Mouse (Mus musculus): Measurements from ENCODE around the gene Arhgap10. TPM values are rescaled to one million over a fixed set of nuclear protein-coding genes. Genes with fewer than 3 reads are reported as not detected.

The Arhgap10 gene
- polyA plus RNA-seq, 1 experiment from 2014 or later = 20.7 TPM

DNA sequence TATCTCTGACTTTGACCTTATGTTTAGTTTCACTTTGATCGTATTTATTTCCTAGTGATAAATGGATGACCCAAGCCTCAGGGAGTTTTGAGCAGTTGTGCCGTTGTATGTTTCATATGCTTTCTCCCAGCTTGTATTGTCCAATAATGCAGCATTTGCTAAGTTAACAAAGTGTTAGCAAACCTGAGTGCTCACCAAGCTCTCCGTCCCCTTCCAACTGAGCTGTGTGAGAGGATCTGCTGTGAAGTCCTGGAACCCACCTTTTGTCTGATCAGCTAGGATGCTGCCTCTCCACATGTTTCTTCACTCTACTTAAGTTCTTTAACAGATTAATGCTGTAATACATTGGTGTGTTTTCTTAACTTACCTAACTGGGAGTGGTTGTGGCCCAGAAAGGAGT is 276.4 kb downstream of the Arhgap10 start:
- WGBS = 82% methylated on average over 3 of the region's 3 CpGs
- no peak overlapping the region for H3K27ac ChIP-seq (replicated peaks)
- H3K9me3 ChIP-seq = no peaks in the 10 kb centered on the region
- peaks cover 5% of the 10 kb centered on the region for H3K36me3 ChIP-seq
- H3K27me3 ChIP-seq (replicated peaks) = no peaks in the 10 kb centered on the region
- H3K4me3 ChIP-seq = no peak overlapping the region
- no peak overlapping the region for H3K9ac ChIP-seq
- H3K4me1 ChIP-seq = no peaks in the 10 kb centered on the region
- ATAC-seq (ENCODE audit: extremely low read depth, insufficient number of reproducible peaks, low FRiP score, low TSS enrichment) = no peak
- no peak overlapping the region for H3K4me2 ChIP-seq

DNA sequence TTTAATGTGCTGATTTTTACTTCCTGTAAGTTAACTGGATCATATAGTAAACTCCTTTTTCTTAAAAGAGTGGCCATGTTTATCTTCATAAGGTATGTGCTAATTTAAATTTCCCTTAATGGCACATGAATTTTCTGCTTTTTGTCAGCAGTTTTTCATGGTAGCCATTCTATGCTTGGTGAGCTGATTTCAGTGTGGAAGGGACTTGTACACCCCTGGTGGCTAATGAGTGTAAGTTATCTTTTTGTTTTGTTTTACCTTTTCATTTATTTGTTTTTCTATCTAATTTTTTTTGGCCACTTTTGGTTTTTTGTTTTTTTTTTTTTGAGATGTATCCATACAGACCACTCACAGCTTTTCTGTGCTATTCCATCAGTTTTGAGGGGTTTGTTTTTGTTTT is 278.3 kb downstream of the Arhgap10 start:
- ATAC-seq (ENCODE audit: extremely low read depth, insufficient number of reproducible peaks, low FRiP score, low TSS enrichment) = no peak
- no peaks in the 10 kb centered on the region for H3K27me3 ChIP-seq (replicated peaks)
- no peaks in the 10 kb centered on the region for H3K4me1 ChIP-seq
- no peak overlapping the region for H3K9ac ChIP-seq
- H3K36me3 ChIP-seq = no peaks in the 10 kb centered on the region
- no peak overlapping the region for H3K4me3 ChIP-seq
- no peak overlapping the region for H3K4me2 ChIP-seq
- H3K9me3 ChIP-seq = no peaks in the 10 kb centered on the region
- no peak overlapping the region for H3K27ac ChIP-seq (replicated peaks)

GRCm38 (mm10) chr8:77236701-77237100 is 281.1 kb downstream of the Arhgap10 start:
- ATAC-seq (ENCODE audit: extremely low read depth, insufficient number of reproducible peaks, low FRiP score, low TSS enrichment) = no peak
- H3K4me2 ChIP-seq = no peak overlapping the region
- H3K27me3 ChIP-seq (replicated peaks) = no peaks in the 10 kb centered on the region
- H3K9me3 ChIP-seq = no peaks in the 10 kb centered on the region
- no peak overlapping the region for H3K9ac ChIP-seq
- H3K4me1 ChIP-seq = peaks cover 20% of the 10 kb centered on the region
- H3K36me3 ChIP-seq = no peaks in the 10 kb centered on the region
- H3K27ac ChIP-seq (replicated peaks) = no peak overlapping the region
- H3K4me3 ChIP-seq = no peak overlapping the region
- WGBS = 74% methylated on average over 1 of the region's 1 CpGs

DNA sequence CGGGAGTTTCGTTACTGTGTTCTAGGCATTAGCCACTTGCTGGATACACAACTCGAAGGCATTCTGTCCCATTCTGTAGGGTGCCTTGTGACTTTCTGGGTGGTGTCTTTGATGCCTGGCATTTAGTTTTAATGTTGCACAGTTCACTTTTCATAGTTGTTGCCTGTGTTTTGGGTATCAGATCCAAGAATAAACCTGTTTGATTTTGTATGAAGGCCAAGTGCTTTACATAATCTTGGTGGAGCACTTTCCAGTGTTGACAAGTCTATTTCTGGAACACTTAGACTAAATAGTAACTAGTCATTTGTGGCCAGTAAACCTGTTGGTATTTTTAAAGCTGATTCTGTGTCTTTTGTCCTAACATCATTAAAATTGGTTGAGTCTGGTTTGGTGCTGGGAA is 285.3 kb downstream of the Arhgap10 start:
- peak overlapping the region; percentile 18; the same call in 1 of the 2 replicates for H3K4me2 ChIP-seq
- no peaks in the 10 kb centered on the region for H3K27me3 ChIP-seq (replicated peaks)
- H3K9ac ChIP-seq = no peak overlapping the region
- no peak for ATAC-seq (ENCODE audit: extremely low read depth, insufficient number of reproducible peaks, low FRiP score, low TSS enrichment)
- H3K9me3 ChIP-seq = no peaks in the 10 kb centered on the region
- H3K4me3 ChIP-seq = no peak overlapping the region
- H3K4me1 ChIP-seq = peaks cover 29% of the 10 kb centered on the region
- no peaks in the 10 kb centered on the region for H3K36me3 ChIP-seq
- 64% methylated on average over 3 of the region's 3 CpGs for WGBS
- peak overlapping the region; percentile 73 for H3K27ac ChIP-seq (replicated peaks)

DNA sequence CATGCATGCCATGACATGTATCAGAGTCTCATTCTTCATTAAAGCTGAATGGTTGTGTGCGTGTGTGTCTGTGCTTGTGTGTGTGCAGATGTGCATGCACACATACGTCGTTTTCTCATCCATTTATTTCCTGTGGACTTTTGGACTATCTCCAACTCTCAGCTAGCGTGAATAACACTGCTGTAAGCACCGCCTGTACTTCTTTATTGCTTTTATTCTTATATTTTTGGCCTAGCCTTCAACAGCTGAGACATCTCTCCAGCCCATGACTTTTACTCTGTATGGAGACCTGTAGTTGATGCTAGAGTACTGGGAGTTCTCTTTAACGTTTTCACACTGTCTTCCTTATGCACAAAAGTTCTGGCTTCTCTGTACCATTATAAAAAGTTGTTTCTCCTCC is 285.9 kb downstream of the Arhgap10 start:
- peak overlapping the region; percentile 73 for H3K27ac ChIP-seq (replicated peaks)
- no peak for ATAC-seq (ENCODE audit: extremely low read depth, insufficient number of reproducible peaks, low FRiP score, low TSS enrichment)

DNA sequence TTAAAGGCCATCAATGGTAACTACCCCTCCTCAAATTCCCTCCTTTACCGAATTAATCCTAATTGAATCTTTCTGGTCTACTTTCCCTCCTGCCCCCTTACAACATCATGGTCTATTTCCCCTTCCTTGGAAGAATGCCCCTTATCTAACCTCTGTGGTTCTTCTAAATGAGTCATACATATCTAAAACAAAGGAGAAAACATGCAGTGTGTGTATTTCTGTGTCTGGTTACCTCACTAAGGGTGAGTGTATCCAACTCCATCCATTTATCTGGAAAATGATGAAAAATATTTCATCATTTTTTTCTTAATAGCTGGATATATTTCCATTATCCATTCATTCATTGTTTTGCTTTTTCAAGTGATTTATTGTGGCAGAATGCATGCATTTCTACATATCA is 286.5 kb downstream of the Arhgap10 start:
- ATAC-seq (ENCODE audit: extremely low read depth, insufficient number of reproducible peaks, low FRiP score, low TSS enrichment) = no peak
- WGBS = 69% methylated on average over 1 of the region's 1 CpGs
- Histone ChIP-seq H3K4me3 (no peak overlapping the region), H3K9ac (no peak overlapping the region), H3K27me3 (replicated peaks) (no peaks in the 10 kb centered on the region), H3K4me1 (peaks cover 29% of the 10 kb centered on the region), H3K4me2 (no peak overlapping the region), H3K27ac (replicated peaks) (no peak overlapping the region), H3K9me3 (no peaks in the 10 kb centered on the region), H3K36me3 (no peaks in the 10 kb centered on the region)

More for the DNA sequence above, 285.9 kb downstream of the Arhgap10 start:
- no peak overlapping the region for H3K9ac ChIP-seq
- peak overlapping the region; percentile 18; the same call in 1 of the 2 replicates for H3K4me2 ChIP-seq
- no peaks in the 10 kb centered on the region for H3K9me3 ChIP-seq
- no peaks in the 10 kb centered on the region for H3K36me3 ChIP-seq
- no peak overlapping the region for H3K4me3 ChIP-seq
- no peaks in the 10 kb centered on the region for H3K27me3 ChIP-seq (replicated peaks)
- 55% methylated on average over 6 of the region's 6 CpGs for WGBS
- H3K4me1 ChIP-seq = peaks cover 29% of the 10 kb centered on the region

DNA sequence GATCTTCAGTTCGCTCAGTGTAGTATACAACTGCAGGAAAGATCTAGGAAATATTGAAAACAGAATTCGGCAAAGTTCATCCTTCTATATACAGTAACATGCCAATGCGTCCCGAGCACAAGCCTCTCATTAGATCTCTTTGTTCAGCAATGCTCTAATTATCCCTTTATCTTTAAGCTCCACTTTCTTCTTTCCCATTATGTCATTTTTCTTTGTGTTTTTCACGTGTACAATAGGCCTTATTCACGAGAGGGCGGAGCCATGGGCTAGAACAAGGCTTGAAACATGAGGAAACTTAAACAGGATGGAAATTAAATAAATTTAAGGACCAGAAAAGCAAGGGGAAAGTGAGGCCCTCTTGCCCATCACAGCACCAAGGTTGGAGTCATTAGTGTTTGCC is 289.1 kb downstream of the Arhgap10 start:
- H3K4me3 ChIP-seq = no peak overlapping the region
- ATAC-seq (ENCODE audit: extremely low read depth, insufficient number of reproducible peaks, low FRiP score, low TSS enrichment) = no peak
- H3K36me3 ChIP-seq = no peaks in the 10 kb centered on the region
- no peaks in the 10 kb centered on the region for H3K27me3 ChIP-seq (replicated peaks)
- 74% methylated on average over 7 of the region's 7 CpGs for WGBS
- H3K4me1 ChIP-seq = peaks cover 29% of the 10 kb centered on the region
- H3K9me3 ChIP-seq = no peaks in the 10 kb centered on the region
- no peak overlapping the region for H3K4me2 ChIP-seq
- no peak overlapping the region for H3K9ac ChIP-seq
- H3K27ac ChIP-seq (replicated peaks) = no peak overlapping the region

DNA sequence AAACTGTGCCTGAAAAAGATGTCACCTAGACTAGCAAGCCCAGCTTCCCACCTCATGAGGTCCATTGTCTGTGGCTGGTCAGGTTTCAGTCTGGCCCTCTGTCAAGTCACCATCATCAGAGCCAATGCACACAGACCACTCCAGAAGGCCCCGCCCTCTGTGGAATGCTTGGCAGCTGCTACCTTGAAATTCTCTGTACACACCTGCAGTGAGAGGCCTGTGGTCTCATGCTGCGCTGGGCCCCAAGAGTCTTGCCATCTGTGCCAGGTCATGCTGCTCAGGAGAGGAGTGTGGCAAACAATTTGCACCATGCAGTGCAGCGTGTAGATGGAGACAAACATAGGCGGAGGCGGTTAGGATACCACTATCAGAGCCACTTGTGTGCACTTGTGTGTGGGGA is 290.0 kb downstream of the Arhgap10 start:
- peaks cover 24% of the 10 kb centered on the region for H3K4me1 ChIP-seq
- no peaks in the 10 kb centered on the region for H3K9me3 ChIP-seq
- no peak for ATAC-seq (ENCODE audit: extremely low read depth, insufficient number of reproducible peaks, low FRiP score, low TSS enrichment)
- H3K4me2 ChIP-seq = no peak overlapping the region
- H3K9ac ChIP-seq = no peak overlapping the region
- no peak overlapping the region for H3K4me3 ChIP-seq
- no peak overlapping the region for H3K27ac ChIP-seq (replicated peaks)
- WGBS = 84% methylated on average over 5 of the region's 5 CpGs
- H3K36me3 ChIP-seq = no peaks in the 10 kb centered on the region
- H3K27me3 ChIP-seq (replicated peaks) = no peaks in the 10 kb centered on the region

DNA sequence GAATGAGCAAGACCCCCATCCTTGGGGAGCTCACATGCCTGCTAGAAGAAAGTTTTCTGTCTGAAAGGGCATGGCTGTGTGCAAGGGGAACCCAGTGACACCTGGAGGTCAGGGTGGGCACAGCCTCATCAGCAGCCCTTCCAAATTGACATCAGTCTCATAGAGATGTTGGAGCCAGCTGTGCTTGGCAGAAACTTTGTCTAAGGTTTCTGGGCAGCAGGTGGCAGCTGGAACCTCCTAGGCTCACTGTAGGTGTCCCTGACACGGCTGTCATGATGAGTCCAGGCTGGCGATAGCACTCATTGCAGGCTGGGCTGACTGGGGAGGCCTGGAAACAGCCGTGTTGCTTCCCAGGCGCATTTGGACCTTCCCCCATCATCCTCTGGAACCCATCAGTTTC is 294.6 kb downstream of the Arhgap10 start:
- ATAC-seq (ENCODE audit: extremely low read depth, insufficient number of reproducible peaks, low FRiP score, low TSS enrichment) = no peak
- Histone ChIP-seq H3K27ac (replicated peaks) (no peak overlapping the region), H3K4me1 (peaks cover 5% of the 10 kb centered on the region; the same call in 1 of the 2 replicates), H3K36me3 (no peaks in the 10 kb centered on the region), H3K9ac (no peak overlapping the region), H3K27me3 (replicated peaks) (no peaks in the 10 kb centered on the region), H3K4me3 (no peak overlapping the region), H3K9me3 (no peaks in the 10 kb centered on the region), H3K4me2 (no peak overlapping the region)
- WGBS = 32% methylated on average over 4 of the region's 4 CpGs

GRCm38 (mm10) chr8:77215191-77215590 is 302.6 kb downstream of the Arhgap10 start:
- Histone ChIP-seq H3K27me3 (replicated peaks) (no peaks in the 10 kb centered on the region), H3K4me3 (no peak overlapping the region), H3K9ac (no peak overlapping the region), H3K9me3 (no peaks in the 10 kb centered on the region), H3K27ac (replicated peaks) (no peak overlapping the region), H3K4me2 (no peak overlapping the region), H3K4me1 (peaks cover 15% of the 10 kb centered on the region), H3K36me3 (no peaks in the 10 kb centered on the region)
- ATAC-seq (ENCODE audit: extremely low read depth, insufficient number of reproducible peaks, low FRiP score, low TSS enrichment) = no peak
- 68% methylated on average over 6 of the region's 6 CpGs for WGBS

DNA sequence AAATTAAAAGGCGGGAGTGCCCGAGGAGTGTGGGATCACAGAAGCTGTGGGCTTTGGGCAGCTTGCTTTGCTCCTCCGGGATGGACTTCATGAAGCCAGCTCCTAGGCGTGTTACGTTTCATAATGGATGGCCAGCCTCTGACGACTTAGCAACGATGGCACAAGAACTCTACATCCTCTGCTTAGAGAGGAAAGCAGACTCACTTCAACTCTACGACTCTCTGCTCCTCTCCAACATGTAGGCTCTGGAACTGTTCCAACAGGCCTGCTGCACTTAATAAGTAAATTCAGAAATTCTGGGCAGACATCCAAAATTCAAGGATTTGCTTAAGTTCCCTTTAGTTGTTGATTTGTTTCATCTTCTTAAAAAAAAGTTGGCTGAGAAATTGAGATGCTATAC is 303.1 kb downstream of the Arhgap10 start:
- Histone ChIP-seq H3K27me3 (replicated peaks) (no peaks in the 10 kb centered on the region), H3K4me1 (peaks cover 15% of the 10 kb centered on the region), H3K27ac (replicated peaks) (0 out of 2 replicates have a peak overlapping the region, but pooled peaks have one; percentile 43), H3K36me3 (no peaks in the 10 kb centered on the region), H3K4me2 (peak overlapping the region; percentile 22; the same call in 1 of the 2 replicates), H3K9ac (no peak overlapping the region), H3K9me3 (no peaks in the 10 kb centered on the region), H3K4me3 (no peak overlapping the region)
- 44% methylated on average over 8 of the region's 8 CpGs for WGBS
- ATAC-seq (ENCODE audit: extremely low read depth, insufficient number of reproducible peaks, low FRiP score, low TSS enrichment) = no peak

DNA sequence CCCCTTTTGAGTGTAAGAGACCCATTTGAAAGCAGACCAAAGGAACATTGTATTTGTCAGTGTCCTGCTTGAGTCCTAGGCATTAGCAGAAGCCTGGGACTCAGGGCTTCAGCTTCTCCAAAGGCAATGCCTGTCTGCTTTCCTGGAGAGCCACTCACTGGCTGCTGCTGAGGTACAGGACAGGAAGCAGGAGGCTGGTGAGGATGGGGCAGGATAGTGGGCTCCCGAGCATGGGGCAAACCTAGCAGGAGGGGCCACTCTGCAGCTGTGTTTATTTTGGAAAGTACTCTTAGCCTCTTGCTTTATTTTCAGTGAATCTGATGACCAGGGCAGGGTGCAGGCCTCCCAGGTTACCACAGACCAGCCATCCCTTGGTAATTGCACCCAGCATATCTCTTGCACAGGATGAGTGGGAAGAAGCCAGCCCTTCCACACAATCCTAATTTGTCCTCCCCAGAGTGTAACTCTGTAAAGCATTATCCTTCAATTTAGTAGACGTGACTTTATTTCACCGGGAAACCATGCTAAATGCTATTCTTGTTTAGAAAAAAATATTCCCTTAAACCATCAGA is 303.8 kb downstream of the Arhgap10 start:
- no peak overlapping the region for H3K4me2 ChIP-seq
- no peaks in the 10 kb centered on the region for H3K9me3 ChIP-seq
- no peak overlapping the region for H3K9ac ChIP-seq
- H3K36me3 ChIP-seq = no peaks in the 10 kb centered on the region
- H3K4me3 ChIP-seq = no peak overlapping the region
- no peaks in the 10 kb centered on the region for H3K27me3 ChIP-seq (replicated peaks)
- ATAC-seq (ENCODE audit: extremely low read depth, insufficient number of reproducible peaks, low FRiP score, low TSS enrichment) = no peak
- H3K27ac ChIP-seq (replicated peaks) = no peak overlapping the region
- WGBS = 64% methylated on average over 3 of the region's 3 CpGs
- peaks cover 15% of the 10 kb centered on the region for H3K4me1 ChIP-seq
